9 mouse cellular contexts compared by ENCODE assay signal in the genomic region with DNA sequence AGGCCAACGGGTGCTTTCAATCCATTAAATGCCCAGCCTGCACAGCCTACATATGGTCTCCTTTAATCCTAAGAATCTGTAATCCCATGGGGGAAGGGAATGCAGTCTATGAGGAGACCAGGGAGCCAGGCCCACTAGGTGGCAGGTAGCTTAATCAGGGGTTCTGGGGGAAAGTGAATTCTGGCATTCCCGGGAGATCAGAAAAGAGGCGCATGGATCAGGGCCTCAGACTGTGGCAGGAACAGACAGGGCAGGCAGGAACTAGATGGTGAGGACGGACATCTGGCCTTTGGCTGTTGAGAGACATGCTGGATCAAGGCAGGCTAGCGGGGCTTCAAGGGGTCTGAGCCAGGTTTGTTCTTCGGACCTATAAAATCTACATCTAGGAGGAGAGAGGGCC. TPM values are rescaled to one million over a fixed set of nuclear protein-coding genes. Genes with fewer than 3 reads are reported as not detected.
DNase-seq lines count a peak whose midpoint lies in the region; ATAC-seq lines count a peak whose summit lies in the region.
"Had no signal": no experiment of that assay in that cellular context is flagged by ENCODE, and none has a peak within 500 bp of the region (broad histone marks: within the 10 kb centered on the region; RNA-seq: fewer than 3 reads in every experiment).

No protein-coding gene starts in this region.

- no peak for ATAC-seq in intestine, embryonic 15.5 days
- no peak for ATAC-seq in neural tube, embryonic 14.5 days (ENCODE audit: low read depth)
- no peak for ATAC-seq in activated CD4-positive, CD25-positive, alpha-beta regulatory T cell, adult 4 months

- DNase-seq in layer of hippocampus, adult 9-11 months, result peak; percentile 5
- DNase-seq in layer of hippocampus, postnatal 36 days, result no peak
- no peak for DNase-seq in forebrain, embryonic 10.5 days (ENCODE audit: extremely low spot score, low spot score)
- no peak for DNase-seq in gastrocnemius, postnatal 14 days
- DNase-seq in ovary, postnatal 14 days (ENCODE audit: low spot score), result no peak

- peak overlapping the region; percentile 95 for H3K4me2 ChIP-seq in intestine, embryonic 15.5 days (replicated peaks)
- peak overlapping the region; percentile 85 for H3K4me2 ChIP-seq in neural tube, embryonic 14.5 days (ENCODE audit: low read depth, low read length)

- H3K36me3 ChIP-seq in forebrain, embryonic 10.5 days (replicated peaks), result peaks cover 20% of the 10 kb centered on the region
- 0 out of 2 replicates have a peak, but pooled peaks cover 3% of the 10 kb centered on the region for H3K36me3 ChIP-seq in intestine, embryonic 15.5 days
- H3K36me3 ChIP-seq in neural tube, embryonic 14.5 days (ENCODE audit: control insufficient read depth, insufficient read depth, low read length), result no peaks in the 10 kb centered on the region

- H3K27ac ChIP-seq in forebrain, embryonic 10.5 days, result peak overlapping the region; percentile 73; the same call in 1 of the 2 replicates
- no peak overlapping the region for H3K27ac ChIP-seq in intestine, embryonic 15.5 days
- H3K27ac ChIP-seq in neural tube, embryonic 14.5 days (ENCODE audit: low read depth, low read length), result peak overlapping the region; percentile 64; the same call in 1 of the 2 replicates

- 54% methylated on average over 6 of the region's 6 CpGs for WGBS in forebrain, embryonic 10.5 days
- 76% methylated on average over 6 of the region's 6 CpGs for WGBS in intestine, embryonic 15.5 days
- 61% methylated on average over 6 of the region's 6 CpGs for WGBS in neural tube, embryonic 14.5 days

- H3K4me3 ChIP-seq in forebrain, embryonic 10.5 days, result peak overlapping the region; percentile 63
- H3K4me3 ChIP-seq in intestine, embryonic 15.5 days (replicated peaks), result peak overlapping the region; percentile 52; the same call in 1 of the 2 replicates
- H3K4me3 ChIP-seq in neural tube, embryonic 14.5 days (ENCODE audit: low read depth, low read length), result peak overlapping the region; percentile 57

- peaks cover 53% of the 10 kb centered on the region for H3K27me3 ChIP-seq in forebrain, embryonic 10.5 days (ENCODE audit: poor library complexity, severe bottlenecking)
- peaks cover 10% of the 10 kb centered on the region for H3K27me3 ChIP-seq in intestine, embryonic 15.5 days (replicated peaks)
- no peaks in the 10 kb centered on the region for H3K27me3 ChIP-seq in neural tube, embryonic 14.5 days (ENCODE audit: control insufficient read depth, insufficient read depth, low read length)

- peaks cover 51% of the 10 kb centered on the region for H3K4me1 ChIP-seq in forebrain, embryonic 10.5 days
- peaks cover 38% of the 10 kb centered on the region for H3K4me1 ChIP-seq in intestine, embryonic 15.5 days (replicated peaks)
- peaks cover 32% of the 10 kb centered on the region for H3K4me1 ChIP-seq in neural tube, embryonic 14.5 days (ENCODE audit: control insufficient read depth, insufficient read depth, low read length)

- intact Hi-C loops in gastrocnemius, postnatal 14 days (cut with DNase I; ENCODE audit: low total_unique reads), result no loop called here

- no peaks in the 10 kb centered on the region for H3K9me3 ChIP-seq in forebrain, embryonic 10.5 days
- H3K9me3 ChIP-seq in intestine, embryonic 15.5 days, result no peaks in the 10 kb centered on the region
- no peaks in the 10 kb centered on the region for H3K9me3 ChIP-seq in neural tube, embryonic 14.5 days (ENCODE audit: control insufficient read depth, low read length)

- no peak overlapping the region for H3K9ac ChIP-seq in intestine, embryonic 15.5 days
- peak overlapping the region; percentile 68 for H3K9ac ChIP-seq in neural tube, embryonic 14.5 days (replicated peaks; ENCODE audit: low read depth, low read length)

RNA-seq across cellular contexts. Expression of a gene that starts 1.7 kb away (rescaled TPM):
- 100 to 1,000 TPM; 169 to 174 TPM for total RNA-seq in layer of hippocampus, postnatal 36 days (2021)
- polyA plus RNA-seq in forebrain, embryonic 10.5 days (2016; fragmentation: Nextera tagmentation; extraction: Ambion mirVana), result 12.1 and 15.8 TPM in 2 replicates
- 13.8 and 20.9 TPM in 2 replicates for polyA plus RNA-seq in intestine, embryonic 15.5 days (2015; fragmentation: Nextera tagmentation; extraction: Ambion mirVana)
- polyA plus RNA-seq in neural tube, embryonic 14.5 days (2014; fragmentation: Nextera tagmentation; extraction: Ambion mirVana), result 65.1 and 76.5 TPM in 2 replicates
- polyA plus RNA-seq in activated CD4-positive, CD25-positive, alpha-beta regulatory T cell, adult 4 months (2017; shearing (Covaris generic)), result 10 to 100 TPM; 89.9 to 91.4 TPM
- 1 to 10 TPM; 3.7 to 4.2 TPM for total RNA-seq in gastrocnemius, postnatal 14 days (2021)

RNA-seq across cellular contexts. Expression of a gene that starts 4.5 kb away (rescaled TPM):
- 10 to 100 TPM; 29.7 to 46.0 TPM for total RNA-seq in layer of hippocampus, postnatal 36 days (2021)
- 85.8 and 86.6 TPM in 2 replicates for polyA plus RNA-seq in forebrain, embryonic 10.5 days (2016; fragmentation: Nextera tagmentation; extraction: Ambion mirVana)
- polyA plus RNA-seq in intestine, embryonic 15.5 days (2015; fragmentation: Nextera tagmentation; extraction: Ambion mirVana), result 127 and 147 TPM in 2 replicates
- polyA plus RNA-seq in neural tube, embryonic 14.5 days (2014; fragmentation: Nextera tagmentation; extraction: Ambion mirVana), result 78.3 and 81.1 TPM in 2 replicates
- polyA plus RNA-seq in activated CD4-positive, CD25-positive, alpha-beta regulatory T cell, adult 4 months (2017; shearing (Covaris generic)), result 100 to 1,000 TPM; 372 to 419 TPM
- 10 to 100 TPM; 17.3 to 17.5 TPM for total RNA-seq in gastrocnemius, postnatal 14 days (2021)

RNA-seq across cellular contexts. Expression of a gene that starts 20.1 kb away (rescaled TPM):
- total RNA-seq in layer of hippocampus, postnatal 36 days (2021), result not detected
- polyA plus RNA-seq in forebrain, embryonic 10.5 days (2016; fragmentation: Nextera tagmentation; extraction: Ambion mirVana), result not detected in 2 replicates
- polyA plus RNA-seq in intestine, embryonic 15.5 days (2015; fragmentation: Nextera tagmentation; extraction: Ambion mirVana), result 1.7 and 2.8 TPM in 2 replicates
- polyA plus RNA-seq in neural tube, embryonic 14.5 days (2014; fragmentation: Nextera tagmentation; extraction: Ambion mirVana), result not detected in 2 replicates
- polyA plus RNA-seq in activated CD4-positive, CD25-positive, alpha-beta regulatory T cell, adult 4 months (2017; shearing (Covaris generic)), result not detected
- total RNA-seq in gastrocnemius, postnatal 14 days (2021), result not detected
- total RNA-seq: layer of hippocampus, postnatal 25 days had no signal

RNA-seq across cellular contexts. Expression of a gene that starts 24.2 kb away (rescaled TPM):
- total RNA-seq in layer of hippocampus, postnatal 36 days (2021), result 100 to 1,000 TPM; 108 to 128 TPM
- polyA plus RNA-seq in forebrain, embryonic 10.5 days (2016; fragmentation: Nextera tagmentation; extraction: Ambion mirVana), result 55.2 and 56.5 TPM in 2 replicates
- 75.0 and 80.7 TPM in 2 replicates for polyA plus RNA-seq in intestine, embryonic 15.5 days (2015; fragmentation: Nextera tagmentation; extraction: Ambion mirVana)
- polyA plus RNA-seq in neural tube, embryonic 14.5 days (2014; fragmentation: Nextera tagmentation; extraction: Ambion mirVana), result 98.8 and 110 TPM in 2 replicates
- polyA plus RNA-seq in activated CD4-positive, CD25-positive, alpha-beta regulatory T cell, adult 4 months (2017; shearing (Covaris generic)), result 100 to 1,000 TPM; 171 to 215 TPM
- total RNA-seq in gastrocnemius, postnatal 14 days (2021), result 10 to 100 TPM; 51.4 to 57.9 TPM

RNA-seq across cellular contexts. Expression of a gene that starts 38.1 kb away (rescaled TPM):
- total RNA-seq in layer of hippocampus, postnatal 36 days (2021), result under 1 TPM; 0.10 TPM
- polyA plus RNA-seq in forebrain, embryonic 10.5 days (2016; fragmentation: Nextera tagmentation; extraction: Ambion mirVana), result not detected in 2 replicates
- not detected in 2 replicates for polyA plus RNA-seq in intestine, embryonic 15.5 days (2015; fragmentation: Nextera tagmentation; extraction: Ambion mirVana)
- not detected in 2 replicates for polyA plus RNA-seq in neural tube, embryonic 14.5 days (2014; fragmentation: Nextera tagmentation; extraction: Ambion mirVana)
- not detected for polyA plus RNA-seq in activated CD4-positive, CD25-positive, alpha-beta regulatory T cell, adult 4 months (2017; shearing (Covaris generic))
- not detected for total RNA-seq in gastrocnemius, postnatal 14 days (2021)
- total RNA-seq: layer of hippocampus, postnatal 25 days had no signal
